In genomic region chr11:96910003-96910402, GRCm38 (mm10) we compare ENCODE assay signal across 8 mouse cellular contexts. TPM values are rescaled to one million over a fixed set of nuclear protein-coding genes. Genes with fewer than 3 reads are reported as not detected.
DNase-seq lines count a peak whose midpoint lies in the region; ATAC-seq and TF ChIP-seq lines count a peak whose summit lies in the region.

No protein-coding gene starts in this region.

- H3K4me3 ChIP-seq in CH12.LX (replicated peaks in 1 of 3; ENCODE audit: low read depth in 2 of 3, low read length in 2 of 3, poor library complexity in 1 of 3) = no peak overlapping the region
- no peak overlapping the region for H3K4me3 ChIP-seq in heart, postnatal 0 days (ENCODE audit: low read depth, low read length)
- H3K4me3 ChIP-seq in liver, embryonic 15.5 days (replicated peaks) = no peak overlapping the region
- H3K4me3 ChIP-seq in neural tube, embryonic 14.5 days (ENCODE audit: low read depth, low read length) = no peak overlapping the region
- H3K4me3 ChIP-seq in thymus, adult 2 months (ENCODE audit: control insufficient read depth, insufficient read depth, low read length) = no peak overlapping the region

- no peaks in the 10 kb centered on the region for H3K27me3 ChIP-seq in CH12.LX (replicated peaks)
- H3K27me3 ChIP-seq in heart, postnatal 0 days (ENCODE audit: control insufficient read depth, insufficient read depth, low read length) = no peaks in the 10 kb centered on the region
- no peaks in the 10 kb centered on the region; the same call in 1 of the 2 replicates for H3K27me3 ChIP-seq in liver, embryonic 15.5 days
- no peaks in the 10 kb centered on the region for H3K27me3 ChIP-seq in neural tube, embryonic 14.5 days (ENCODE audit: control insufficient read depth, insufficient read depth, low read length)
- H3K27me3 ChIP-seq in thymus, adult 2 months (ENCODE audit: control insufficient read depth, insufficient read depth, low read length) = no peaks in the 10 kb centered on the region

- peaks cover 0 to 16% of the 10 kb centered on the region in 2 experiments; a peak in 3 of 4 replicates for H3K4me1 ChIP-seq in CH12.LX (ENCODE audit: control insufficient read depth in 1 of 2, insufficient read depth in 2 of 2)
- peaks cover 10% of the 10 kb centered on the region; the same call in 1 of the 2 replicates for H3K4me1 ChIP-seq in heart, postnatal 0 days (ENCODE audit: control insufficient read depth, insufficient read depth)
- H3K4me1 ChIP-seq in liver, embryonic 15.5 days (replicated peaks) = peaks cover 28% of the 10 kb centered on the region
- H3K4me1 ChIP-seq in neural tube, embryonic 14.5 days (ENCODE audit: control insufficient read depth, insufficient read depth, low read length) = peaks cover 19% of the 10 kb centered on the region; the same call in 1 of the 2 replicates
- H3K4me1 ChIP-seq in thymus, adult 2 months (replicated peaks; ENCODE audit: control insufficient read depth, insufficient read depth, low read length) = peaks cover 29% of the 10 kb centered on the region

- dilution Hi-C loops in CH12.LX (cut with MboI; ENCODE audit: extremely low pct_ligation_motif_present, extremely low pct_unique_long_range_greater_than_20kb, low sequenced_read_pairs) = no loop called here

- H3K27ac ChIP-seq in CH12.LX (ENCODE audit: insufficient read depth, low read depth) = no peak overlapping the region
- no peak overlapping the region for H3K27ac ChIP-seq in heart, postnatal 0 days (ENCODE audit: low read depth)
- no peak overlapping the region for H3K27ac ChIP-seq in liver, embryonic 15.5 days (replicated peaks)
- no peak overlapping the region for H3K27ac ChIP-seq in neural tube, embryonic 14.5 days (ENCODE audit: low read depth, low read length)
- H3K27ac ChIP-seq in thymus, adult 2 months (ENCODE audit: control insufficient read depth, insufficient read depth, low read length) = no peak overlapping the region

- TF ChIP-seq RAD21 in CH12.LX (IDR thresholded peaks at IDR 0.05; ENCODE audit: low read depth, low read length) = peak; percentile 97

- peak; percentile 87 for DNase-seq in CH12.LX (ENCODE audit: extremely low read depth)
- peak; percentile 92 for DNase-seq in brain, embryonic 14.5 days (ENCODE audit: low read depth)
- DNase-seq in fibroblast of lung, adult 2 months (ENCODE audit: low read depth) = peak; percentile 56
- DNase-seq in heart, postnatal 0 days (ENCODE audit: low spot score) = peak; percentile 87
- DNase-seq in kidney, postnatal 25 days = peak; percentile 82 to 87
- peak; percentile 74 for DNase-seq in thymus, adult 2 months

- TF ChIP-seq CTCF in CH12.LX (conservative IDR thresholded peaks at IDR 0.05 in 1 of 2, IDR thresholded peaks at IDR 0.05 in 1 of 2; ENCODE audit: low read depth in 2 of 2, low read length in 2 of 2) = peak; percentile 60 to 98
- TF ChIP-seq CTCF in brain, embryonic 14.5 days (IDR thresholded peaks at IDR 0.05; ENCODE audit: borderline replicate concordance, extremely low read depth, insufficient read depth, insufficient read length) = peak; percentile 93
- peak; percentile 90 for TF ChIP-seq CTCF in heart, postnatal 0 days (IDR thresholded peaks at IDR 0.05; ENCODE audit: low read depth)
- peak; percentile 78; the same call in 1 of the 2 replicates for TF ChIP-seq CTCF in thymus, adult 2 months (IDR thresholded peaks at IDR 0.05; ENCODE audit: borderline replicate concordance, control insufficient read depth, extremely low read depth, insufficient read depth, low read length, poor library complexity)

- H3K9me3 ChIP-seq in CH12.LX (replicated peaks; ENCODE audit: low read length) = no peaks in the 10 kb centered on the region
- no peaks in the 10 kb centered on the region for H3K9me3 ChIP-seq in heart, postnatal 0 days (replicated peaks; ENCODE audit: control insufficient read depth, low read length)
- no peaks in the 10 kb centered on the region for H3K9me3 ChIP-seq in liver, embryonic 15.5 days (replicated peaks)
- H3K9me3 ChIP-seq in neural tube, embryonic 14.5 days (ENCODE audit: control insufficient read depth, low read length) = no peaks in the 10 kb centered on the region

- no peak overlapping the region for H3K4me2 ChIP-seq in CH12.LX (ENCODE audit: insufficient read depth, low read depth, poor library complexity, severe bottlenecking)
- H3K4me2 ChIP-seq in heart, postnatal 0 days (ENCODE audit: low read depth, low read length) = no peak overlapping the region
- H3K4me2 ChIP-seq in liver, embryonic 15.5 days = no peak overlapping the region
- H3K4me2 ChIP-seq in neural tube, embryonic 14.5 days (ENCODE audit: low read depth, low read length) = no peak overlapping the region

- peak; percentile 70 for ATAC-seq in heart, postnatal 0 days (ENCODE audit: insufficient read depth, low read depth)
- ATAC-seq in liver, embryonic 15.5 days (ENCODE audit: insufficient read depth) = peak; percentile 15; the same call in 1 of the 2 replicates
- ATAC-seq in neural tube, embryonic 14.5 days (ENCODE audit: low read depth) = peak; percentile 59; the same call in 1 of the 2 replicates

- peaks cover 64 to 94% of the 10 kb centered on the region in 2 experiments for H3K36me3 ChIP-seq in CH12.LX (replicated peaks in 1 of 2; ENCODE audit: control insufficient read depth in 1 of 2, insufficient read depth in 1 of 2, low read length in 1 of 2)
- peaks cover 34% of the 10 kb centered on the region for H3K36me3 ChIP-seq in heart, postnatal 0 days (replicated peaks; ENCODE audit: control insufficient read depth, insufficient read depth, low read length)
- peaks cover 52% of the 10 kb centered on the region for H3K36me3 ChIP-seq in liver, embryonic 15.5 days (replicated peaks)
- H3K36me3 ChIP-seq in neural tube, embryonic 14.5 days (ENCODE audit: control insufficient read depth, insufficient read depth, low read length) = peaks cover 7% of the 10 kb centered on the region; the same call in 1 of the 2 replicates
- peaks cover 14% of the 10 kb centered on the region; the same call in 1 of the 2 replicates for H3K36me3 ChIP-seq in thymus, adult 2 months (ENCODE audit: control insufficient read depth, insufficient read depth, low read length)

- WGBS in heart, postnatal 0 days = 27% methylated on average over 7 of the region's 7 CpGs
- 27% methylated on average over 7 of the region's 7 CpGs for WGBS in liver, embryonic 15.5 days (ENCODE audit: insufficient replicate concordance)
- 27% methylated on average over 7 of the region's 7 CpGs for WGBS in neural tube, embryonic 14.5 days
- WGBS in thymus, adult 2 months = 44% methylated on average over 7 of the region's 7 CpGs

- TF ChIP-seq EP300 in CH12.LX (IDR thresholded peaks at IDR 0.05; ENCODE audit: low read length) = no peak
- no peak for TF ChIP-seq EP300 in heart, postnatal 0 days (IDR thresholded peaks at IDR 0.05; ENCODE audit: low read depth)

- in situ Hi-C loops in CH12.LX (cut with MboI; ENCODE audit: low pct_ligation_motif_present, low pct_unique_long_range_greater_than_20kb, low sequenced_read_pairs) = loop anchor here (5.0 kb wide), 1 partner anchor 38 kb away; no protein-coding TSS in a partner anchor

- TF ChIP-seq POLR2A in CH12.LX (IDR thresholded peaks at IDR 0.05; ENCODE audit: low read depth, low read length) = 0 out of 2 replicates have a peak, but pooled peaks have one; percentile 19
- TF ChIP-seq POLR2A in brain, embryonic 14.5 days (IDR thresholded peaks at IDR 0.05; ENCODE audit: borderline replicate concordance, extremely low read depth, insufficient read depth, insufficient read length, poor library complexity, severe bottlenecking) = no peak
- TF ChIP-seq POLR2A in thymus, adult 2 months (IDR thresholded peaks at IDR 0.05; ENCODE audit: control insufficient read depth, extremely low read depth, insufficient read depth, low read length, poor library complexity) = no peak

- no peak overlapping the region for H3K9ac ChIP-seq in CH12.LX (ENCODE audit: insufficient read depth, low read depth)
- no peak overlapping the region for H3K9ac ChIP-seq in heart, postnatal 0 days (replicated peaks; ENCODE audit: low read depth, low read length)
- H3K9ac ChIP-seq in liver, embryonic 15.5 days = no peak overlapping the region
- H3K9ac ChIP-seq in neural tube, embryonic 14.5 days (replicated peaks; ENCODE audit: low read depth, low read length) = no peak overlapping the region

- H3K79me2 ChIP-seq in CH12.LX (replicated peaks; ENCODE audit: control insufficient read depth, extremely low read depth, insufficient read depth, poor library complexity, severe bottlenecking) = no peaks in the 10 kb centered on the region

RNA-seq across cellular contexts. Expression of gene Cdk5rap3, which starts 6.3 kb away (rescaled TPM):
- total RNA-seq in CH12.LX (2012; rRNA removed) (96.3 and 112 TPM in 2 replicates), CH12.LX (2014; rRNA removed) (59.5 and 61.6 TPM in 2 replicates)
- 70.3 and 80.0 TPM in 2 replicates for polyA plus RNA-seq in CH12.LX (2012; ENCODE audit: insufficient read length, low read depth)
- polyA plus RNA-seq in brain, embryonic 14.5 days (2012; rRNA removed) = 71.6 and 83.7 TPM in 2 replicates
- total RNA-seq in heart, postnatal 0 days (2014; rRNA removed; ENCODE audit: low replicate concordance) = 23.6 and 25.2 TPM in 2 replicates
- polyA plus RNA-seq in heart, postnatal 0 days (2015; fragmentation: Nextera tagmentation; extraction: Ambion mirVana) = 45.1 and 46.7 TPM in 2 replicates
- polyA plus RNA-seq in liver, embryonic 15.5 days (2015; fragmentation: Nextera tagmentation; extraction: Ambion mirVana) = 33.7 and 40.6 TPM in 2 replicates
- 80.0 and 82.4 TPM in 2 replicates for polyA plus RNA-seq in neural tube, embryonic 14.5 days (2014; fragmentation: Nextera tagmentation; extraction: Ambion mirVana)
- 94.2 and 95.5 TPM in 2 replicates for polyA plus RNA-seq in thymus, adult 2 months (2012; rRNA removed)

RNA-seq across cellular contexts. Expression of gene Prr15l, which starts 17.9 kb away (rescaled TPM):
- 0.08 TPM in 2 replicates for total RNA-seq in CH12.LX (2012; rRNA removed)
- not detected in 2 replicates for total RNA-seq in CH12.LX (2014; rRNA removed)
- 0.19 and 0.31 TPM in 2 replicates for polyA plus RNA-seq in CH12.LX (2012; ENCODE audit: insufficient read length, low read depth)
- polyA plus RNA-seq in brain, embryonic 14.5 days (2012; rRNA removed) = 0.09 and 0.16 TPM in 2 replicates
- total RNA-seq in heart, postnatal 0 days (2014; rRNA removed; ENCODE audit: low replicate concordance) = 0.39 TPM in 1 of 2 replicates, not detected in the other
- 1.2 and 1.3 TPM in 2 replicates for polyA plus RNA-seq in heart, postnatal 0 days (2015; fragmentation: Nextera tagmentation; extraction: Ambion mirVana)
- polyA plus RNA-seq in liver, embryonic 15.5 days (2015; fragmentation: Nextera tagmentation; extraction: Ambion mirVana) = 5.9 and 6.1 TPM in 2 replicates
- polyA plus RNA-seq in neural tube, embryonic 14.5 days (2014; fragmentation: Nextera tagmentation; extraction: Ambion mirVana) = 0.09 and 0.36 TPM in 2 replicates
- polyA plus RNA-seq in thymus, adult 2 months (2012; rRNA removed) = 0.98 and 1.3 TPM in 2 replicates

RNA-seq across cellular contexts. Expression of gene Pnpo, which starts 33.8 kb away (rescaled TPM):
- total RNA-seq in CH12.LX (2012; rRNA removed) (38.5 and 42.9 TPM in 2 replicates), CH12.LX (2014; rRNA removed) (54.3 and 56.2 TPM in 2 replicates)
- polyA plus RNA-seq in CH12.LX (2012; ENCODE audit: insufficient read length, low read depth) = 32.5 and 36.3 TPM in 2 replicates
- polyA plus RNA-seq in brain, embryonic 14.5 days (2012; rRNA removed) = 11.8 and 14.4 TPM in 2 replicates
- 20.9 and 27.3 TPM in 2 replicates for total RNA-seq in heart, postnatal 0 days (2014; rRNA removed; ENCODE audit: low replicate concordance)
- 25.0 and 28.1 TPM in 2 replicates for polyA plus RNA-seq in heart, postnatal 0 days (2015; fragmentation: Nextera tagmentation; extraction: Ambion mirVana)
- 719 and 785 TPM in 2 replicates for polyA plus RNA-seq in liver, embryonic 15.5 days (2015; fragmentation: Nextera tagmentation; extraction: Ambion mirVana)
- polyA plus RNA-seq in neural tube, embryonic 14.5 days (2014; fragmentation: Nextera tagmentation; extraction: Ambion mirVana) = 21.7 and 23.4 TPM in 2 replicates
- 22.5 and 25.7 TPM in 2 replicates for polyA plus RNA-seq in thymus, adult 2 months (2012; rRNA removed)

Comparison
In these comparisons a context has a peak if more than half of its experiments do, and no peak if none do; other contexts are left out.
1. ATAC-seq: peak in every context shown above with its lines; median percentile 70 in heart, postnatal 0 days; 59 in neural tube, embryonic 14.5 days; 15 in liver, embryonic 15.5 days.
2. RNA of gene Pnpo, which starts 33.8 kb away (polyA plus RNA-seq): 719 to 785 TPM in liver, embryonic 15.5 days; 32.5 to 36.3 TPM in CH12.LX, 25.0 to 28.1 TPM in heart, postnatal 0 days, 22.5 to 25.7 TPM in thymus, adult 2 months, 21.7 to 23.4 TPM in neural tube, embryonic 14.5 days and 11.8 to 14.4 TPM in brain, embryonic 14.5 days; every median in the first group is over 10 times any median in the second.
3. Peak in every context shown above with its lines, with median percentiles within 50 percentile points of each other: DNase-seq and CTCF ChIP-seq.